Mouse (Mus musculus) intestine, postnatal 0 days (tissue): ENCODE measurements at regions not wholly inside any gene's neighbourhood (a gene's known extent, or its start where the extent isn't known, plus 50 kb on each side); places are given as distances from the start of the nearest gene placed in this dataset.

ENCODE experiments used
- ATAC-seq: fragments of 200-750 bp; cut with Nextera tagmentation; 2 replicates; pipeline ENCODE4 v1.8.0; 2017; ENCODE audit warnings: mild to moderate bottlenecking, moderate TSS enrichment, moderate library complexity
- H3K27ac ChIP-seq: fragments of 300-500 bp; sonication (generic); 2 replicates; pipeline ENCODE4 v1.5.1; 2014; ENCODE audit warnings: mild to moderate bottlenecking, low read depth, low read length, moderate library complexity
- H3K27me3 ChIP-seq: fragments of 300-500 bp; sonication (generic); replicated peaks from 2 replicates; pipeline ENCODE4 v1.6.1; 2014; ENCODE audit warnings: low read length, mixed read lengths; ENCODE audit not compliant: control insufficient read depth, insufficient read depth
- H3K36me3 ChIP-seq: fragments of 300-500 bp; sonication (generic); 2 replicates; pipeline ENCODE4 v1.6.1; 2014; ENCODE audit warnings: mild to moderate bottlenecking, moderate library complexity; ENCODE audit not compliant: control insufficient read depth, insufficient read depth
- H3K4me1 ChIP-seq: fragments of 300-500 bp; sonication (generic); replicated peaks from 2 replicates; pipeline ENCODE4 v1.6.1; 2014; ENCODE audit warnings: antibody characterized with exemption, low read length, mixed read lengths; ENCODE audit not compliant: control insufficient read depth, insufficient read depth
- H3K4me2 ChIP-seq: fragments of 300-500 bp; sonication (generic); replicated peaks from 2 replicates; pipeline ENCODE4 v1.6.1; 2014; ENCODE audit warnings: low read depth, mild to moderate bottlenecking, moderate library complexity
- H3K4me3 ChIP-seq: fragments of 300-500 bp; sonication (generic); 2 replicates; pipeline ENCODE4 v1.5.1; 2014; ENCODE audit warnings: low read depth, low read length
- H3K9ac ChIP-seq: fragments of 300-500 bp; sonication (generic); 2 replicates; pipeline ENCODE4 v1.6.1; 2014; ENCODE audit warnings: mild to moderate bottlenecking, low read depth, low read length
- H3K9me3 ChIP-seq: fragments of 300-500 bp; sonication (generic); 2 replicates; pipeline ENCODE4 v1.6.1; 2016; ENCODE audit warnings: mixed run types; ENCODE audit not compliant: control insufficient read depth
- CTCF ChIP-seq: sonication (generic); IDR thresholded peaks from 2 replicates; pipeline ENCODE4 v1.5.1; 2016; ENCODE audit warnings: low read depth, mild to moderate bottlenecking, control low read depth, antibody characterized with exemption, moderate library complexity
- WGBS: fragments of 180-500 bp; shearing (Covaris S2); extraction: QIAGEN DNeasy Blood & Tissue Kit; methylation state at CpG from one replicate; pipeline ENCODE4 v1.1.7; 2014; 5-methylcytosine and 5-hydroxymethylcytosine counted together

DNA sequence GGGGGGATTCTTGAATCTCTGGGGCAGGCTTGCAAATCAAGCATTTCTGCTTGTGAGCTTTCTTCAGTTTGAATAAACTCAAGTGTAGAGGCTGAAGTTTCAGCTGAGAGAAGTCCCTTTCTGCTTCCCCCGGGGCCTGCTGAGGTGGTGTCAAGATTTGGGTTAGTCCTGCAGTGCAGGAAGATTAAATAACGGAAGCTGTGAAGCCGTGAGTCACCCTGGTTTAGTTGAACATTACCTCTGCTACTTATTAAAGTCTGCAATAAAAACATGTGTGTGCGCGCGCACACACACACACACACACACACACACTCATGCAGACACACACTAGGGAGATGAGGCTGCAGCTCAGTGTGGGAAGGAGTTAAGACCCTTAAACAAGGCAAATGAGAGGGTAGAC, 556.7 kb downstream of the Rnf144a start:
- Histone ChIP-seq H3K4me1 (no peaks in the 10 kb centered on the region), H3K4me2 (no peak overlapping the region), H3K9ac (no peak overlapping the region), H3K4me3 (no peak overlapping the region), H3K27me3 (no peaks in the 10 kb centered on the region), H3K36me3 (no peaks in the 10 kb centered on the region), H3K9me3 (no peaks in the 10 kb centered on the region), H3K27ac (no peak overlapping the region)
- ATAC-seq, result no peak
- 56% methylated on average over 6 of the region's 6 CpGs for WGBS
- TF ChIP-seq CTCF, result no peak

- Histone ChIP-seq H3K9me3 (no peaks in the 10 kb centered on the region), H3K36me3 (no peaks in the 10 kb centered on the region), H3K9ac (no peak overlapping the region), H3K27ac (no peak overlapping the region), H3K4me3 (no peak overlapping the region), H3K4me2 (no peak overlapping the region), H3K27me3 (no peaks in the 10 kb centered on the region), H3K4me1 (no peaks in the 10 kb centered on the region)
- WGBS, result 80% methylated on average over 7 of the region's 7 CpGs
- TF ChIP-seq CTCF, result no peak
- no peak for ATAC-seq
These were observed 585.0 kb downstream of the Rnf144a start for GRCm38 (mm10) chr12:25830057-25830456.

- no peak overlapping the region for H3K27ac ChIP-seq
- no peak for ATAC-seq
- no peaks in the 10 kb centered on the region for H3K9me3 ChIP-seq
- H3K4me2 ChIP-seq, result no peak overlapping the region
- WGBS, result 75% methylated on average over 2 of the region's 2 CpGs
- no peaks in the 10 kb centered on the region for H3K4me1 ChIP-seq
- no peak for TF ChIP-seq CTCF
- H3K27me3 ChIP-seq, result no peaks in the 10 kb centered on the region
- no peak overlapping the region for H3K4me3 ChIP-seq
- H3K36me3 ChIP-seq, result no peaks in the 10 kb centered on the region
- no peak overlapping the region for H3K9ac ChIP-seq
These were observed 587.1 kb downstream of the Rnf144a start for GRCm38 (mm10) chr12:25827961-25828360.

DNA sequence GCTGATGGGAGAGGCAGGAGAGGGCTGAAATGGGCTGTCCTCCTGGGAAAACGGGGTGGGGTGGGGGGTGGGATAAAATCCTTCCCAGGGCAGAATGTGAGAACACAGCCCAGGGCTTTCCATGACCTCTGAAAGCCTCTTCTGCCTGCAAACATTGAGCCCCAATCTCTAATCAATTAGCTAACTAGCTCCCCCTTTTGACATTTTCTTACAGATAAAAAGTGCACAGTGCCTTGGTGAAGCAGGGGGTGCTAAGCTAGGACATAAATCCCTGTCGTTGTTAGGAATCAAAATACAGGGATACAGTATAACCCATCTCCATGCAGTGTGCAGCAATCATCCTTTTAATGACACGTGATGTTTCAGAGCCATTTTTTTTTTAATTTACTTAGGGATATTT, 588.1 kb downstream of the Rnf144a start:
- H3K27me3 ChIP-seq, result no peaks in the 10 kb centered on the region
- H3K4me3 ChIP-seq, result no peak overlapping the region
- H3K9me3 ChIP-seq, result no peaks in the 10 kb centered on the region
- no peak overlapping the region for H3K27ac ChIP-seq
- H3K4me1 ChIP-seq, result no peaks in the 10 kb centered on the region
- WGBS, result 20% methylated on average over 3 of the region's 3 CpGs
- TF ChIP-seq CTCF, result peak; percentile 34; the same call in 1 of the 2 replicates
- no peak for ATAC-seq
- no peak overlapping the region for H3K9ac ChIP-seq
- H3K36me3 ChIP-seq, result no peaks in the 10 kb centered on the region
- H3K4me2 ChIP-seq, result no peak overlapping the region

GRCm38 (mm10) chr12:25826451-25826850, 588.6 kb downstream of the Rnf144a start:
- H3K27ac ChIP-seq, result no peak overlapping the region
- H3K36me3 ChIP-seq, result no peaks in the 10 kb centered on the region
- H3K4me3 ChIP-seq, result no peak overlapping the region
- no peaks in the 10 kb centered on the region for H3K9me3 ChIP-seq
- no peak overlapping the region for H3K4me2 ChIP-seq
- H3K4me1 ChIP-seq, result no peaks in the 10 kb centered on the region
- WGBS, result 51% methylated on average over 4 of the region's 4 CpGs
- H3K9ac ChIP-seq, result no peak overlapping the region
- no peaks in the 10 kb centered on the region for H3K27me3 ChIP-seq
- TF ChIP-seq CTCF, result no peak
- ATAC-seq, result no peak

DNA sequence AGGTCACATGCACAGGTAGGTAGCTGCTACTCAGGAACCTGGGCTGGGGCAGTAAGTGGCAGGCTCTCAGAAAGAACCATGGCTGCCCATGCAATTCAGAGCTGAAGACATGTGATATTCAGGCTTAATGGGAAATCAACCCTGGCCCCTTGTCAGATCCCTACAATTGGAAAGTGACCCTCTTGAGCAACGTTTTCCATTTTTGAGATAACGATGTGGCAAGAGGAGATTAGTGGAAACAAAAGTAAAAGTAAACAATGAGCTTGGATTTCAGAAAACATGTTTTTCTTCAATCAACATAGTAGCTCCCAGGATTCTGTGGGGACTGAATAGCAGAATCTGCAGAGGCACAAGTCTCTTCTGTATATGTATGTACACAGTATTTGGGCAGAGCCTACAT, 598.8 kb downstream of the Rnf144a start:
- Histone ChIP-seq H3K27ac (no peak overlapping the region), H3K9me3 (no peaks in the 10 kb centered on the region), H3K9ac (no peak overlapping the region), H3K36me3 (no peaks in the 10 kb centered on the region), H3K27me3 (no peaks in the 10 kb centered on the region), H3K4me1 (no peaks in the 10 kb centered on the region), H3K4me3 (no peak overlapping the region), H3K4me2 (no peak overlapping the region)
- 40% methylated on average over 2 of the region's 2 CpGs for WGBS
- TF ChIP-seq CTCF, result no peak
- no peak for ATAC-seq

DNA sequence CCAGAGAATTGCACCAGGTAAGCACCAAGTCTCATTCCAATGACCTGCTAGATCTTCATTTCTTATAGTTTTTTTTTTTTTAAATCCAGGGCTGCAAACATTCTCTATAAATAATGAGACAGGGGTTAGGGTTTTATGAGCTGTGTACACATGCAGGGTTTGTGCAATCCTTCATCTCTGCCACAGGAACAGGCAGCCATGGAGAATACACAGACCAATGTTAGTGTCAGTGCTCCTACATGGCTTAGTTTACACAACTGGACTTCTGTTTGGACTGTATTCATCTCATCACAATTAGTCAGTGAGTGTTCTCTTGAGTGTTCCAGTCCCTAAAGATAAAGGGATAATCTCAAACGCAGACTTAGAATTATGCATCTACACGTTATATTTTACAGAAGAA, 620.0 kb downstream of the Rnf144a start:
- Histone ChIP-seq H3K4me3 (no peak overlapping the region), H3K27ac (no peak overlapping the region), H3K9me3 (no peaks in the 10 kb centered on the region), H3K27me3 (no peaks in the 10 kb centered on the region), H3K9ac (no peak overlapping the region), H3K4me1 (no peaks in the 10 kb centered on the region), H3K4me2 (no peak overlapping the region), H3K36me3 (no peaks in the 10 kb centered on the region)
- no peak for ATAC-seq
- TF ChIP-seq CTCF, result no peak
- 28% methylated on average over 2 of the region's 2 CpGs for WGBS
